Mouse (Mus musculus): ENCODE data around the gene Crygb. TPM values are rescaled to one million over a fixed set of nuclear protein-coding genes. Genes with fewer than 3 reads are reported as not detected.

Gene Crygb
- polyA plus RNA-seq (2012; rRNA removed): not detected in 2 replicates

GRCm38 (mm10) chr1:65082188-65082587, at the start of gene Crygb:
Gene Crygb (minus strand): TSS chr1:65082288.

GRCm38 (mm10) chr1:65122574-65123372, 40.7 kb upstream of the Crygb start, which contains the start of gene D630023F18Rik:
Gene D630023F18Rik (minus strand): TSS chr1:65123214.

GRCm38 (mm10) chr1:65119438-65119837, 37.4 kb upstream of the Crygb start, which contains the start of gene Gm28845:
Gene Gm28845 (minus strand): TSS chr1:65119558.

DNA sequence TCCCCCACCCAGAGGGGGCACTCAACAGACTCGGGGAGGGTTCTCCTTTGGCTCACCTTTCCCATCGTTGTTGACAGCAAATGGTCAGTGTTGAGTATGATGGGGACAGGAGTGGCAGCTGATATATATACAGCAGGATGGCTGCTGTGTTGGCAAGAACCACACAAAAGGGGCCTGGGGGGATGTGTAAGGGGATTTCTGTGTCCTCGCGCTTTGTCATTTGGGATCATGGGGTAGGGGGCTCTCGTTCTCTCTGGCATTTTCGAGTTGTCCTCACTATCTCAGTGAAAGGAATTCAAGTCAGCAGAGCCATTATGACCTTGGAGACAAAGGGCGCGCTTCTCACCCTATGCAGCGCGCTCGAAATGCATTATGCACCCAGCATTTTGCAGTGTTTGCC, 21.2 kb upstream of the Crygb start, which contains the start of gene Cryga:
Gene Cryga (minus strand): TSS at position 101 of the 400 bp plus-strand sequence.

DNA sequence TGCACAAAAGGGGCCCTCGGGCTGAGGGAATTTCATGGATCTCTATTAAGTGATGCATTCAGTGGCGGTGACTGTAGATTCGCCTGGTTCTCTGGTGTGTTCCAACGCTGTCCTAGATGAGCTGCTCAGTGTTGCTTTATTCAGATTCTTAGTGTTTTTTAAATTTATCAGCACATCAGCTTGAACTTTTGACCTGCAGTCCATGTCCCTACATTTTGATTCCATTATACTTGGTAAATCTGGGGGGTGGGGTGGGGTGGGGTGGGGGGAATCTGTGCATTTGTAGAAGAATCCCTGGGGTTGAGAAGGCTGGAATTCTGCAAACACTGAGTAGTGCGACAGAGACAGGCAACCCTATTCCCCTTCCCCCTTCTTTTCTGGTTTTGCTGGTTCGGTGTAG, 8.5 kb downstream of the Crygb start, which contains the start of gene Crygc:
Gene Crygc (minus strand): TSS at position 101 of the 400 bp plus-strand sequence.

GRCm38 (mm10) chr1:65063352-65063751, 18.7 kb downstream of the Crygb start, which contains the start of gene Crygd:
Gene Crygd (minus strand): TSS chr1:65063452.

DNA sequence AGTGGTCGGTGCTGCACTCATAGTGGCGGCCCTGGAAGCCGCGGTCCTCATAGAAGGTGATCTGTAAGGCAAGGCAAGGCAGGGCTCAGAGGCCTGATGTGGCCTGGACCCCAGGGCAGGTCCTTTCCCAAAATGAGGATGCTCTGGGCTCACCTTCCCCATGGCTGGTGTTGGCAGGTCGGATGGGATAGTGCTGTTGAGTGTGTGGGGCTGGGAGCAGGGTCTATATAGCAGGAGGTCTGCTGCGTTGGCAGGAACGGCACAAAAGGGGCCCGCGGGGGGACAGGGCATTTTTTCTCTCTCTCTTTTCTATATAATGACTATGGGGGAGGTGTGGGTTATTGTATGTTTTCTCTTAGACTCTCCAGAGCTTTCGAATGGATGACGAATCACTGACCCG, 31.1 kb downstream of the Crygb start, which contains the start of gene Cryge:
Gene Cryge (minus strand): TSS at position 198 of the 400 bp plus-strand sequence.

DNA sequence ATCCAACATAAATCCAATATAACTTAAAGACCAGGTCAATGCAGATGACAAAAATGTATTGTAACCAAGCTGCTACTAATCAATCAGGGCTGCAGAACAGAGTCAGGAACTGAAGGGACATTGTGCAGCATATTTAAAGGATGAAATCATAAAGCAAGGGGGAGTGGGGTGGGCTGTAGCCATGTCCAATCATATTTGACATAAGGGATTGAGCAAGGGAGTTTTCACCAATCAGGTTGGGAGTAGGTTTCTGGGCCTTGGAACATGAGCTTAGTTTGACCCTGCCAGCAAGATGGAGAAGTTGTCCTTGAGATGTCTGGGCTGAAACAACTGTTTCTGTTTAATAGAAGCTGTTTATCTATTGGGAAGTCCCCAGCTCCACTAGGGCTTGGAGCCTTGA, 49.4 kb downstream of the Crygb start, which contains the start of gene Akr1cl:
Gene Akr1cl (minus strand): TSS at position 119 of the 400 bp plus-strand sequence.

Other genes with a start within 250 kb of the Crygb start
- 0.68 and 0.96 TPM in 2 replicates for gene Plekhm3, start 125.5 kb downstream of the Crygb start, polyA plus RNA-seq (2012; rRNA removed)
- 0.11 TPM in 1 of 2 replicates, not detected in the other for gene Akr1cl, start 49.5 kb downstream of the Crygb start, polyA plus RNA-seq (2012; rRNA removed)
- gene Cryge, start 31.1 kb downstream of the Crygb start, polyA plus RNA-seq (2012; rRNA removed): not detected in 2 replicates
- gene Crygd, start 18.8 kb downstream of the Crygb start, polyA plus RNA-seq (2012; rRNA removed): not detected in 2 replicates
- gene Crygc, start 8.6 kb downstream of the Crygb start, polyA plus RNA-seq (2012; rRNA removed): 0.11 TPM in 1 of 2 replicates, not detected in the other
- gene Cryga, start 21.1 kb upstream of the Crygb start, polyA plus RNA-seq (2012; rRNA removed): 0.15 TPM in 1 of 2 replicates, not detected in the other
- not detected in 2 replicates for gene Gm28845, start 37.3 kb upstream of the Crygb start, polyA plus RNA-seq (2012; rRNA removed)
- gene D630023F18Rik, start 40.9 kb upstream of the Crygb start, polyA plus RNA-seq (2012; rRNA removed): 0.05 TPM in 1 of 2 replicates, not detected in the other
- 6.1 and 9.3 TPM in 2 replicates for gene Idh1, start 104.2 kb upstream of the Crygb start, polyA plus RNA-seq (2012; rRNA removed)
- gene Pikfyve, start 104.4 kb upstream of the Crygb start, polyA plus RNA-seq (2012; rRNA removed): 0.75 and 0.89 TPM in 2 replicates
- not detected in 2 replicates for gene Pth2r, start 199.8 kb upstream of the Crygb start, polyA plus RNA-seq (2012; rRNA removed)

Data from stomach, adult 2 months (tissue).